In genomic region chr6:27408473-27408872, GRCm38 (mm10) we compare ENCODE assay signal across 9 mouse cellular contexts.
DNase-seq lines count a peak whose midpoint lies in the region; ATAC-seq and TF ChIP-seq lines count a peak whose summit lies in the region.
"Had no signal": no experiment of that assay in that cellular context is flagged by ENCODE, and none has a peak within 500 bp of the region (broad histone marks: within the 10 kb centered on the region; RNA-seq: fewer than 3 reads in every experiment).

No protein-coding gene starts in this region.

- H3K27me3 ChIP-seq in hindbrain, embryonic 12.5 days, result no peaks in the 10 kb centered on the region
- H3K27me3 ChIP-seq in limb, embryonic 12.5 days, result no peaks in the 10 kb centered on the region
- no peaks in the 10 kb centered on the region for H3K27me3 ChIP-seq in heart, adult 2 months (ENCODE audit: control insufficient read depth, insufficient read depth, low read length)

- no peaks in the 10 kb centered on the region for H3K4me1 ChIP-seq in hindbrain, embryonic 12.5 days
- H3K4me1 ChIP-seq in limb, embryonic 12.5 days (replicated peaks), result no peaks in the 10 kb centered on the region
- H3K4me1 ChIP-seq in heart, adult 2 months (ENCODE audit: control insufficient read depth, insufficient read depth, low read length), result no peaks in the 10 kb centered on the region

- intact Hi-C loops in heart, adult 2 months (cut with DNase I), result no loop called here

- H3K27ac ChIP-seq in hindbrain, embryonic 12.5 days, result no peak overlapping the region
- no peak overlapping the region for H3K27ac ChIP-seq in limb, embryonic 12.5 days
- no peak overlapping the region for H3K27ac ChIP-seq in heart, adult 2 months

- no peaks in the 10 kb centered on the region for H3K9me3 ChIP-seq in hindbrain, embryonic 12.5 days (replicated peaks)
- H3K9me3 ChIP-seq in limb, embryonic 12.5 days, result no peaks in the 10 kb centered on the region
- H3K9me3 ChIP-seq: G1E had no signal

- no peak overlapping the region for H3K4me2 ChIP-seq in hindbrain, embryonic 12.5 days (replicated peaks)
- H3K4me2 ChIP-seq in limb, embryonic 12.5 days, result no peak overlapping the region

- TF ChIP-seq CTCF in heart, adult 2 months (IDR thresholded peaks at IDR 0.05), result no peak

- no peak for TF ChIP-seq POLR2A in heart, adult 2 months (IDR thresholded peaks at IDR 0.05; ENCODE audit: insufficient read depth, low read depth, low read length)

- H3K36me3 ChIP-seq in hindbrain, embryonic 12.5 days, result no peaks in the 10 kb centered on the region
- H3K36me3 ChIP-seq in limb, embryonic 12.5 days, result no peaks in the 10 kb centered on the region
- no peaks in the 10 kb centered on the region for H3K36me3 ChIP-seq in heart, adult 2 months (ENCODE audit: control insufficient read depth, insufficient read depth, low read length)
- H3K36me3 ChIP-seq: G1E had no signal

- peak; percentile 67 for ATAC-seq in hindbrain, embryonic 12.5 days (ENCODE audit: low FRiP score)
- peak; percentile 47; the same call in 1 of the 2 replicates for ATAC-seq in limb, embryonic 12.5 days (ENCODE audit: insufficient number of reproducible peaks, insufficient read depth, low FRiP score, low TSS enrichment, low read depth)
- ATAC-seq in granulocyte monocyte progenitor cell, adult 5-6 weeks (replicated peaks; ENCODE audit: poor library complexity, severe bottlenecking), result no peak

- DNase-seq in right cerebral cortex, adult 2 months (ENCODE audit: low spot score in 2 of 2), result peak; percentile 7 to 33
- no peak for DNase-seq in right cerebral cortex, postnatal 4 days
- no peak for DNase-seq in lung, postnatal 10 days
- no peak for DNase-seq in heart, adult 2 months
- DNase-seq: cerebellum, adult 9-11 months had no signal

- 71% methylated on average over 4 of the region's 4 CpGs for WGBS in hindbrain, embryonic 12.5 days
- WGBS in limb, embryonic 12.5 days, result 78% methylated on average over 4 of the region's 4 CpGs
- 66% methylated on average over 4 of the region's 4 CpGs for WGBS in heart, adult 2 months

- H3K9ac ChIP-seq in hindbrain, embryonic 12.5 days, result no peak overlapping the region
- H3K9ac ChIP-seq in limb, embryonic 12.5 days (replicated peaks), result no peak overlapping the region
- no peak overlapping the region for H3K9ac ChIP-seq in heart, adult 2 months (ENCODE audit: low read depth, low read length)

- TF ChIP-seq EP300 in heart, adult 2 months (IDR thresholded peaks at IDR 0.05; ENCODE audit: insufficient read depth, low read depth, low read length), result no peak

- H3K4me3 ChIP-seq in hindbrain, embryonic 12.5 days, result no peak overlapping the region
- no peak overlapping the region for H3K4me3 ChIP-seq in limb, embryonic 12.5 days (replicated peaks)
- H3K4me3 ChIP-seq in heart, adult 2 months, result no peak overlapping the region

- H3K79me2 ChIP-seq in heart, adult 2 months (replicated peaks; ENCODE audit: control insufficient read depth, insufficient read depth, low read length), result no peaks in the 10 kb centered on the region

Comparison
In these comparisons a context has a peak if more than half of its experiments do, and no peak if none do; other contexts are left out.
1. DNase-seq: peak in right cerebral cortex, adult 2 months (2 of 2); none in right cerebral cortex, postnatal 4 days (single experiment), lung, postnatal 10 days (single experiment) and heart, adult 2 months (0 of 2).